Mouse (Mus musculus): Measurements from ENCODE around the gene Ivns1abp.

DNA sequence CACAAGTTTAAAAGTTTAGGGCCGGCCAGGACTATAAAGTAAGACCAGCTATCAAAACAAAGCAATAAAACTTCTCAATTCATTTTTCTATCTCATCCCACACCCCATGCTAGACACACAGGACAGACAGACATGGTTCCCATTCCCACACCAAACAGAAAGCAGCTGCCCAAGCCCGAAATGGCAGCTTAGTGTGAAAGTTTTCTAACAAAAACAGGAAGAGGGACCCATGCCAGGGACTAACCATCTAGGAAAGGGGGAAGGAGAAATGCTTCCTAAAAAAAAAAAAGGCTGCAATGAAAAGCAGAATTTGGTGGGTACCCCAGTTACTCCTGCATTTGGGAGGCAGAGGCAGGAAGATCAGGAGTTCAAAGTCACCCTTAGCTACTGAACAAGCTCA is 37.2 kb upstream of the Ivns1abp start:
- TF ChIP-seq CTCF (IDR thresholded peaks at IDR 0.05; ENCODE audit: insufficient read depth, low read depth, low read length): no peak
- no peak for TF ChIP-seq POLR2A (IDR thresholded peaks at IDR 0.05; ENCODE audit: insufficient read depth, low read depth, low read length)
